Comparison of ENCODE assay signal across 15 mouse cellular contexts in the genomic region with DNA sequence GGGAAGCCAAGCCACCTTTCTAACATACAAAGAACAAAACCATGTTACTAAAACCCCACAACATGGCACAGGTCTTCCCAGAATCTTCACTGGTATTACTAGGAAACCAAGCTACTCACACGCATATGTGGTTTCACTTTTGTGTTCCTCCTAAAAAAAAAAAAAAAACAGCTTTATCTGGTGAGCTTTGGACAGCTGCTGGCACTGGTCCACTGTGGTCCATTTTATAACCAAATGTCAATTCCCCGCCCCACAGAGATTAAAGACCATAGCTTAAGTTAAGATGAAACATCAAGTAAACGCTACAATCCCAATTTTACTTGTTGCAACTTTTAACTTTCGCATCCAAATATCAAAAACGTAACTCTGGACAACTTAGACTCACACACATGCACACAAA.
"Had no signal": no experiment of that assay in that cellular context is flagged by ENCODE, and none has a peak within 500 bp of the region (broad histone marks: within the 10 kb centered on the region; RNA-seq: fewer than 3 reads in every experiment).

No protein-coding gene starts in this region.

- ATAC-seq: midbrain, embryonic 16.5 days had no signal

- H3K9ac ChIP-seq: lung, embryonic 14.5 days; midbrain, embryonic 12.5 days; neural tube, embryonic 12.5 days had no signal

- H3K4me3 ChIP-seq: midbrain, embryonic 10.5 days; midbrain, embryonic 12.5 days; myocyte; neural tube, embryonic 12.5 days had no signal

- H3K4me2 ChIP-seq: lung, embryonic 14.5 days; midbrain, embryonic 12.5 days; neural tube, embryonic 12.5 days had no signal

- DNase-seq: lung, adult 18-20 months; lung, embryonic 14.5 days; lung, postnatal 10 days; lung, postnatal 4 days; midbrain, embryonic 14.5 days; right cerebral cortex, postnatal 14 days; spleen, adult 18-20 months; thymus, adult 18-20 months; thymus, postnatal 14 days; thymus, postnatal 36 days had no signal

- H3K4me1 ChIP-seq: midbrain, embryonic 10.5 days; midbrain, embryonic 12.5 days; neural tube, embryonic 12.5 days had no signal

- H3K9me3 ChIP-seq: midbrain, embryonic 10.5 days; midbrain, embryonic 12.5 days; neural tube, embryonic 12.5 days had no signal

- H3K27ac ChIP-seq: midbrain, embryonic 10.5 days; midbrain, embryonic 12.5 days; neural tube, embryonic 12.5 days had no signal

- H3K27me3 ChIP-seq: midbrain, embryonic 12.5 days; neural tube, embryonic 12.5 days had no signal
